Mouse (Mus musculus) megakaryocyte, embryonic 14.5 days (primary cell): ENCODE measurements around the gene Zbtb24.

Source experiments
- FLI1 ChIP-seq: IDR thresholded peaks from 2 replicates; pipeline ENCODE4 v1.6.1; 2012; ENCODE audit warnings: low read length, inconsistent platforms, mixed read lengths
- GATA1 ChIP-seq: IDR thresholded peaks from 3 replicates; pipeline ENCODE4 v1.6.1; 2012; ENCODE audit warnings: mixed read lengths, low read length, inconsistent platforms, borderline replicate concordance

- TF ChIP-seq FLI1 (no peak), GATA1 (no peak)
These were observed 2.6 kb downstream of the Zbtb24 start for GRCm38 (mm10) chr10:41452791-41453190.
